Mouse (Mus musculus): ENCODE data around the gene Morn5.

GRCm38 (mm10) chr2:36108615-36109014 is 59.4 kb downstream of the Morn5 start:
- no peak for TF ChIP-seq CTCF (IDR thresholded peaks at IDR 0.05; ENCODE audit: low read depth)
- no peak for TF ChIP-seq EP300 (IDR thresholded peaks at IDR 0.05; ENCODE audit: low read depth)
